Mouse (Mus musculus): Measurements from ENCODE around the gene Tecr. TPM values are rescaled to one million over a fixed set of nuclear protein-coding genes. Genes with fewer than 3 reads are reported as not detected.

The Tecr gene
- 646 and 653 TPM in 2 replicates for polyA plus RNA-seq (2016; fragmentation: Nextera tagmentation; extraction: Ambion mirVana)

- no peaks in the 10 kb centered on the region for H3K9me3 ChIP-seq (replicated peaks)
- H3K36me3 ChIP-seq = peaks cover 31% of the 10 kb centered on the region
- peak within 1 kb of the TSS; percentile 79 for H3K4me2 ChIP-seq (replicated peaks)
- peaks cover 19% of the 10 kb centered on the region for H3K4me1 ChIP-seq
- ATAC-seq (ENCODE audit: low FRiP score) = peak; percentile 97
- peak within 1 kb of the TSS; percentile 89 for H3K9ac ChIP-seq
- peak within 1 kb of the TSS; percentile 96 for H3K27ac ChIP-seq
- peak within 1 kb of the TSS; percentile 72 for H3K4me3 ChIP-seq
- no peaks in the 10 kb centered on the region for H3K27me3 ChIP-seq
- WGBS = under 1% methylated on average over 68 of the region's 69 CpGs
Measured at GRCm38 (mm10) chr8:83607661-83608397, at the start of gene Tecr, which contains the start of gene Dnajb1. Tecr (minus strand) TSS chr8:83607971. Dnajb1 (plus strand) TSS chr8:83608193.

- Histone ChIP-seq H3K36me3 (peaks cover 9% of the 10 kb centered on the region; the same call in 1 of the 2 replicates), H3K4me1 (peaks cover 44% of the 10 kb centered on the region), H3K9ac (no peak overlapping the region), H3K4me2 (replicated peaks) (no peak overlapping the region), H3K27me3 (no peaks in the 10 kb centered on the region), H3K4me3 (no peak overlapping the region), H3K9me3 (replicated peaks) (no peaks in the 10 kb centered on the region), H3K27ac (no peak overlapping the region)
- 79% methylated on average over 13 of the region's 13 CpGs for WGBS
- no peak for ATAC-seq (ENCODE audit: low FRiP score)
Measured at GRCm38 (mm10) chr8:83656484-83657246, 48.9 kb upstream of the Tecr start.

GRCm38 (mm10) chr8:83656043-83656442 lies 48.3 kb upstream of the Tecr start:
- WGBS = 90% methylated on average over 9 of the region's 9 CpGs
- ATAC-seq (ENCODE audit: low FRiP score) = no peak
- Histone ChIP-seq H3K27me3 (no peaks in the 10 kb centered on the region), H3K9ac (no peak overlapping the region), H3K4me1 (peaks cover 38% of the 10 kb centered on the region), H3K27ac (no peak overlapping the region), H3K4me2 (replicated peaks) (no peak overlapping the region), H3K9me3 (replicated peaks) (no peaks in the 10 kb centered on the region), H3K4me3 (no peak overlapping the region), H3K36me3 (peaks cover 9% of the 10 kb centered on the region; the same call in 1 of the 2 replicates)

GRCm38 (mm10) chr8:83654725-83655124 lies 47.0 kb upstream of the Tecr start:
- Histone ChIP-seq H3K27me3 (no peaks in the 10 kb centered on the region), H3K27ac (no peak overlapping the region), H3K4me2 (replicated peaks) (no peak overlapping the region), H3K9ac (no peak overlapping the region), H3K9me3 (replicated peaks) (no peaks in the 10 kb centered on the region), H3K4me3 (no peak overlapping the region), H3K36me3 (peaks cover 9% of the 10 kb centered on the region; the same call in 1 of the 2 replicates), H3K4me1 (peaks cover 25% of the 10 kb centered on the region)
- ATAC-seq (ENCODE audit: low FRiP score) = no peak
- WGBS = over 99% methylated on average over 6 of the region's 6 CpGs

- WGBS = 47% methylated on average over 10 of the region's 10 CpGs
- ATAC-seq (ENCODE audit: low FRiP score) = no peak
- H3K9me3 ChIP-seq (replicated peaks) = no peaks in the 10 kb centered on the region
- peaks cover 9% of the 10 kb centered on the region; the same call in 1 of the 2 replicates for H3K36me3 ChIP-seq
- peaks cover 20% of the 10 kb centered on the region for H3K4me1 ChIP-seq
- H3K4me2 ChIP-seq (replicated peaks) = peak overlapping the region; percentile 95
- peak overlapping the region; percentile 35 for H3K27ac ChIP-seq
- H3K27me3 ChIP-seq = no peaks in the 10 kb centered on the region
- H3K4me3 ChIP-seq = peak overlapping the region; percentile 90
- H3K9ac ChIP-seq = peak overlapping the region; percentile 84
Measured at GRCm38 (mm10) chr8:83653662-83654017, 45.9 kb upstream of the Tecr start.

GRCm38 (mm10) chr8:83652744-83653661 lies 45.2 kb upstream of the Tecr start:
- Histone ChIP-seq H3K27ac (peak overlapping the region; percentile 67), H3K36me3 (peaks cover 9% of the 10 kb centered on the region; the same call in 1 of the 2 replicates), H3K9ac (peak overlapping the region; percentile 84), H3K4me2 (replicated peaks) (peak overlapping the region; percentile 95), H3K4me1 (peaks cover 19% of the 10 kb centered on the region), H3K27me3 (no peaks in the 10 kb centered on the region), H3K9me3 (replicated peaks) (no peaks in the 10 kb centered on the region), H3K4me3 (peak overlapping the region; percentile 90)
- ATAC-seq (ENCODE audit: low FRiP score) = peak; percentile 78; the same call in 1 of the 2 replicates
- 2% methylated on average over 46 of the region's 46 CpGs for WGBS

GRCm38 (mm10) chr8:83652030-83652743 lies 44.4 kb upstream of the Tecr start, which contains the start of gene Gipc1:
Gipc1 (plus strand) TSS chr8:83652677.
- Histone ChIP-seq H3K9me3 (replicated peaks) (no peaks in the 10 kb centered on the region), H3K27ac (peak within 1 kb of the TSS; percentile 89), H3K9ac (peak within 1 kb of the TSS; percentile 84), H3K27me3 (no peaks in the 10 kb centered on the region; the same call in 1 of the 2 replicates), H3K4me2 (replicated peaks) (peak within 1 kb of the TSS; percentile 95), H3K4me3 (peak within 1 kb of the TSS; percentile 90), H3K36me3 (peaks cover 4% of the 10 kb centered on the region; the same call in 1 of the 2 replicates), H3K4me1 (peaks cover 19% of the 10 kb centered on the region)
- 5% methylated on average over 50 of the region's 50 CpGs for WGBS
- peak; percentile 97 for ATAC-seq (ENCODE audit: low FRiP score)

GRCm38 (mm10) chr8:83649699-83650098 lies 41.9 kb upstream of the Tecr start:
- H3K4me2 ChIP-seq (replicated peaks) = no peak overlapping the region
- H3K9ac ChIP-seq = no peak overlapping the region
- no peaks in the 10 kb centered on the region for H3K36me3 ChIP-seq
- H3K9me3 ChIP-seq (replicated peaks) = no peaks in the 10 kb centered on the region
- peaks cover 14% of the 10 kb centered on the region for H3K4me1 ChIP-seq
- ATAC-seq (ENCODE audit: low FRiP score) = no peak
- no peaks in the 10 kb centered on the region; the same call in 1 of the 2 replicates for H3K27me3 ChIP-seq
- 87% methylated on average over 6 of the region's 6 CpGs for WGBS
- H3K27ac ChIP-seq = no peak overlapping the region
- H3K4me3 ChIP-seq = no peak overlapping the region

- Histone ChIP-seq H3K27ac (no peak overlapping the region), H3K4me2 (replicated peaks) (no peak overlapping the region), H3K27me3 (no peaks in the 10 kb centered on the region; the same call in 1 of the 2 replicates), H3K4me1 (peaks cover 2% of the 10 kb centered on the region; the same call in 1 of the 2 replicates), H3K36me3 (no peaks in the 10 kb centered on the region), H3K9ac (no peak overlapping the region), H3K4me3 (no peak overlapping the region), H3K9me3 (replicated peaks) (no peaks in the 10 kb centered on the region)
- 89% methylated on average over 4 of the region's 4 CpGs for WGBS
- no peak for ATAC-seq (ENCODE audit: low FRiP score)
Measured at GRCm38 (mm10) chr8:83648031-83648430, 40.3 kb upstream of the Tecr start.

GRCm38 (mm10) chr8:83647511-83647910 lies 39.7 kb upstream of the Tecr start:
- Histone ChIP-seq H3K4me2 (replicated peaks) (no peak overlapping the region), H3K9me3 (replicated peaks) (no peaks in the 10 kb centered on the region), H3K27ac (no peak overlapping the region), H3K4me3 (no peak overlapping the region), H3K4me1 (no peaks in the 10 kb centered on the region), H3K36me3 (no peaks in the 10 kb centered on the region), H3K9ac (no peak overlapping the region), H3K27me3 (no peaks in the 10 kb centered on the region; the same call in 1 of the 2 replicates)
- no peak for ATAC-seq (ENCODE audit: low FRiP score)
- 95% methylated on average over 11 of the region's 11 CpGs for WGBS

- Histone ChIP-seq H3K4me3 (no peak overlapping the region), H3K9me3 (replicated peaks) (peaks cover 5% of the 10 kb centered on the region; the same call in 1 of the 2 replicates), H3K9ac (no peak overlapping the region), H3K4me2 (replicated peaks) (no peak overlapping the region), H3K36me3 (no peaks in the 10 kb centered on the region), H3K27me3 (no peaks in the 10 kb centered on the region), H3K27ac (no peak overlapping the region), H3K4me1 (no peaks in the 10 kb centered on the region)
- WGBS = 78% methylated on average over 5 of the region's 5 CpGs
- ATAC-seq (ENCODE audit: low FRiP score) = no peak
Measured at GRCm38 (mm10) chr8:83639649-83640048, 31.9 kb upstream of the Tecr start.

Measured in hindbrain, embryonic 12.5 days (tissue).